Mouse (Mus musculus) forebrain, embryonic 11.5 days (tissue): ENCODE measurements around the gene Cdv3. TPM values are rescaled to one million over a fixed set of nuclear protein-coding genes. Genes with fewer than 3 reads are reported as not detected.

Source experiments
- ATAC-seq: fragments of 200-750 bp; cut with Nextera tagmentation; replicated peaks from 2 replicates; pipeline ENCODE4 v1.8.0; 2017; ENCODE audit warnings: moderate TSS enrichment; ENCODE audit not compliant: low FRiP score
- DNase-seq: peaks from one replicate; pipeline ENCODE4 v3.0.0-alpha.2; 2017; ENCODE audit warnings: low spot score
- H3K27ac ChIP-seq: fragments of 300-500 bp; sonication (generic); 2 replicates; pipeline ENCODE4 v1.5.1; 2014; ENCODE audit warnings: low read depth, low read length
- H3K27me3 ChIP-seq: fragments of 300-500 bp; sonication (generic); 2 replicates; pipeline ENCODE4 v1.6.1; 2014; ENCODE audit warnings: mild to moderate bottlenecking, low read length, mixed read lengths; ENCODE audit not compliant: control insufficient read depth, insufficient read depth
- H3K36me3 ChIP-seq: fragments of 300-500 bp; sonication (generic); 2 replicates; pipeline ENCODE4 v1.6.1; 2014; ENCODE audit warnings: mild to moderate bottlenecking, low read length, moderate library complexity, mixed read lengths; ENCODE audit not compliant: control insufficient read depth, insufficient read depth
- H3K4me1 ChIP-seq: fragments of 300-500 bp; sonication (generic); replicated peaks from 2 replicates; pipeline ENCODE4 v1.6.1; 2014; ENCODE audit warnings: low read length, mixed read lengths; ENCODE audit not compliant: control insufficient read depth, insufficient read depth
- H3K4me2 ChIP-seq: fragments of 300-500 bp; sonication (generic); 2 replicates; pipeline ENCODE4 v1.6.1; 2014; ENCODE audit warnings: low read depth, mild to moderate bottlenecking, low read length, moderate library complexity, mixed read lengths; ENCODE audit not compliant: severe bottlenecking
- H3K4me3 ChIP-seq: fragments of 300-500 bp; sonication (generic); 2 replicates; pipeline ENCODE4 v1.5.1; 2014; ENCODE audit warnings: low read depth, low read length
- H3K9ac ChIP-seq: fragments of 300-500 bp; sonication (generic); 2 replicates; pipeline ENCODE4 v1.6.1; 2014; ENCODE audit warnings: low read length
- H3K9me3 ChIP-seq: fragments of 300-500 bp; sonication (generic); 2 replicates; pipeline ENCODE4 v1.6.1; 2016; ENCODE audit warnings: low read length, mixed read lengths; ENCODE audit not compliant: control insufficient read depth
- WGBS: fragments of 180-500 bp; shearing (Covaris S2); extraction: QIAGEN DNeasy Blood & Tissue Kit; methylation state at CpG from one replicate; pipeline ENCODE4 v1.1.7; 2014; 5-methylcytosine and 5-hydroxymethylcytosine counted together
- polyA plus RNA-seq: library from polyadenylated mRNA; unstranded; fragments of >200 nt; fragmentation: Nextera tagmentation; extraction: Ambion mirVana; gene quantifications from 2 replicates; pipeline ENCODE4 v1.2.1, GENCODE M21; 2014

The Cdv3 gene
- polyA plus RNA-seq, 1 experiment from 2014 or later, result 150 TPM

DNA sequence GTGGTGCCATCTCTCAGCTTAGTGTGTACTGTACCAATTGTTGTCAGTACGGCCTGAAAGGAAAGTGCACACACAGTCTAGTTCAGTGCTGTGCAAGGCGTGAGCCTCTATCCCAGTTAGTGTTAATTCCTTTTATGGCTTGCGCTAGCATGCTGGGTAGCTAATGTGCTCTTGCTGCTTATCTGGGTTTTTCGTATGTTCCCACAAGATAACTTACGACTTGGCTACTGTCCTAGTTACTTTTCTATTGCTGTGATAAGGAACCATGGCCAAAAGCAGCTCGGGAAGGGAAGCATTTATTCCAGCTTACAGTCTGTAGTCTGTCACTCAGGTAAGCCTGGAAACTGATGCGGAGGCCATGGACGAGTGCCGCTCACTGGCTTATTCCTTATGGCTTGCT lies 39.2 kb downstream of the Cdv3 start:
- Histone ChIP-seq H3K9ac (no peak overlapping the region), H3K4me3 (no peak overlapping the region), H3K9me3 (no peaks in the 10 kb centered on the region), H3K27me3 (no peaks in the 10 kb centered on the region), H3K27ac (no peak overlapping the region), H3K4me1 (no peaks in the 10 kb centered on the region), H3K36me3 (peaks cover 21% of the 10 kb centered on the region; the same call in 1 of the 2 replicates), H3K4me2 (no peak overlapping the region)
- no peak for ATAC-seq
- DNase-seq, result no peak
- WGBS, result 91% methylated on average over 9 of the region's 9 CpGs

DNA sequence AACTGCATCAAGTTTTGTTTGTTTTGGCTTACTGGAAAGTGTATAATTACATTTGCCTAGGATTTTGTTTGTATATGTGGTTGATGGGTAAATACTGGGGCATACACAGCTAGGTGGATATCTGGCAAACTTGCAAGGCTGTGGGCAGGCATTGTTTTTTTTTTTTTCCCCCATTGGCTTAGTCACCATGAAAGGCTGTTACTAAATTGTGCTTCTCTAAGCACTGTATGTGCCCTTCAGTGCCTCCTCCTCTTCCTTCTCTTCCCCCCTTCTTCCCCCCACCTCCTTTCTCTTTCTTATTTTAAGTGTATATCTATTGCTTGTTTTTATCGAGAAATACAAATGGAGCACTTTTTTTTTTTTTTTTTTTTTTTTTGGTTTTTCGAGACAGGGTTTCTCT lies 41.0 kb downstream of the Cdv3 start:
- Histone ChIP-seq H3K9me3 (no peaks in the 10 kb centered on the region), H3K27ac (no peak overlapping the region), H3K27me3 (no peaks in the 10 kb centered on the region), H3K36me3 (peaks cover 30% of the 10 kb centered on the region; the same call in 1 of the 2 replicates), H3K4me3 (no peak overlapping the region), H3K9ac (no peak overlapping the region), H3K4me2 (no peak overlapping the region), H3K4me1 (no peaks in the 10 kb centered on the region)
- DNase-seq (no peak), ATAC-seq (no peak)
- 92% methylated on average over 1 of the region's 2 CpGs for WGBS

DNA sequence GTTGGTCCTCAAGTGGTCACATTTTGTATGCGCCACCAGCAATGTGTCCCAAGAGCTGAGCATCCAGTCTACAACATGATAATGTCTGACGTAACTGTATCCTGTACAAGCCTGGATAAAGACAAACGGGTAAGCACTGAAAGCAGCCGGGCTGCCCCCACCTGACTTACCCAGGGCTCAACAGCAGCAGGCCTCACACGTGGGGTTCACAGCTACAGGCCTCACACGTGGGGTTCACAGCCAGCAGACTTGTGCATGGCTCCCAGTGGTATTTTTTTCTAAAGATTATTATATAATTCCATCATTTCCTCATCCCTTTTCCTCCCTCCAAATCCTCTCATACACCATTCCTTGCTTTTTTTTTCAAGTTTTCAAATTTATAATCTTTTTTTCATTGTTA lies 55.8 kb downstream of the Cdv3 start:
- no peak overlapping the region for H3K4me3 ChIP-seq
- peaks cover 10% of the 10 kb centered on the region for H3K36me3 ChIP-seq
- DNase-seq (no peak), ATAC-seq (no peak)
- H3K4me2 ChIP-seq, result no peak overlapping the region
- no peaks in the 10 kb centered on the region for H3K9me3 ChIP-seq
- WGBS, result 88% methylated on average over 6 of the region's 6 CpGs
- no peak overlapping the region for H3K9ac ChIP-seq
- no peaks in the 10 kb centered on the region; the same call in 1 of the 2 replicates for H3K4me1 ChIP-seq
- no peak overlapping the region for H3K27ac ChIP-seq
- no peaks in the 10 kb centered on the region for H3K27me3 ChIP-seq

GRCm38 (mm10) chr9:103305332-103306041 lies 60.2 kb downstream of the Cdv3 start:
- peak overlapping the region; percentile 93 for H3K9ac ChIP-seq
- H3K4me1 ChIP-seq, result no peaks in the 10 kb centered on the region; the same call in 1 of the 2 replicates
- H3K4me3 ChIP-seq, result peak overlapping the region; percentile 94
- H3K4me2 ChIP-seq, result peak overlapping the region; percentile 67
- ATAC-seq, result peak; percentile 83
- peak overlapping the region; percentile 76 for H3K27ac ChIP-seq
- WGBS, result under 1% methylated on average over 40 of the region's 40 CpGs
- no peaks in the 10 kb centered on the region for H3K27me3 ChIP-seq
- H3K36me3 ChIP-seq, result no peaks in the 10 kb centered on the region; the same call in none of the 2 replicates
- no peaks in the 10 kb centered on the region for H3K9me3 ChIP-seq
- no peak for DNase-seq

GRCm38 (mm10) chr9:103304927-103305326 lies 60.7 kb downstream of the Cdv3 start, which contains the start of the genes 1300017J02Rik and Topbp1:
TSS of gene 1300017J02Rik (minus strand) at chr9:103305082.
TSS of gene Topbp1 (plus strand) at chr9:103305215.
- Histone ChIP-seq H3K4me3 (peak within 1 kb of the TSS; percentile 94), H3K9me3 (no peaks in the 10 kb centered on the region), H3K27me3 (no peaks in the 10 kb centered on the region), H3K4me2 (peak within 1 kb of the TSS; percentile 67), H3K36me3 (no peaks in the 10 kb centered on the region; the same call in none of the 2 replicates), H3K4me1 (no peaks in the 10 kb centered on the region; the same call in 1 of the 2 replicates), H3K27ac (peak within 1 kb of the TSS; percentile 78), H3K9ac (peak within 1 kb of the TSS; percentile 93)
- ATAC-seq (peak; percentile 97), DNase-seq (peak; percentile 97)
- under 1% methylated on average over 49 of the region's 49 CpGs for WGBS

Other genes starting within 250 kb of the Cdv3 start
- gene Srprb, start 163.7 kb downstream of the Cdv3 start, polyA plus RNA-seq, result 59.4 and 66.6 TPM in 2 replicates
- gene Gm20425, start 135.5 kb downstream of the Cdv3 start, polyA plus RNA-seq, result 3.0 TPM in 1 of 2 replicates, not detected in the other
- gene Trf, start 135.4 kb downstream of the Cdv3 start, polyA plus RNA-seq, result 11.6 and 15.6 TPM in 2 replicates
- 2.5 and 2.9 TPM in 2 replicates for gene 1300017J02Rik, start 60.8 kb downstream of the Cdv3 start, polyA plus RNA-seq
- gene Topbp1, start 60.6 kb downstream of the Cdv3 start, polyA plus RNA-seq, result 107 and 119 TPM in 2 replicates
- 0.65 and 1.8 TPM in 2 replicates for gene Bfsp2, start 114.6 kb upstream of the Cdv3 start, polyA plus RNA-seq